Mouse (Mus musculus) MEL (cell line): ENCODE results near the gene 1700029J07Rik.

ENCODE experiments used
- CHD2 ChIP-seq: IDR thresholded peaks from 2 replicates; pipeline ENCODE4 v1.6.1; 2011; ENCODE audit warnings: low read length, improper control_type of control experiment
- CTCF ChIP-seq, 3 experiments: IDR thresholded peaks in 2 of 3; conservative IDR thresholded peaks in 1 of 3; 2 replicates each; pipeline ENCODE4 v1.5.1; 2011 to 2012; ENCODE audit warnings: low read length in 3 of 3, low read depth in 2 of 3, mild to moderate bottlenecking in 2 of 3, improper control_type of control experiment in 1 of 3, inconsistent platforms in 1 of 3, mixed read lengths in 1 of 3, moderate library complexity in 1 of 3; ENCODE audit not compliant: control insufficient read depth in 1 of 3, insufficient read depth in 1 of 3, poor library complexity in 1 of 3, severe bottlenecking in 1 of 3
- POLR2AphosphoS2 ChIP-seq: IDR thresholded peaks from 2 replicates; pipeline ENCODE4 v1.6.1; 2011; ENCODE audit warnings: low read length, improper control_type of control experiment
- TCF12 ChIP-seq: IDR thresholded peaks from 2 replicates; pipeline ENCODE4 v1.6.1; 2014; ENCODE audit warnings: low read depth, mild to moderate bottlenecking, inconsistent platforms, low read length, improper control_type of control experiment, moderate library complexity
- USF2 ChIP-seq, 2 experiments: IDR thresholded peaks; 2 replicates each; pipeline ENCODE4 v1.6.1; 2011 to 2012; ENCODE audit warnings: improper control_type of control experiment in 2 of 2, low read length in 2 of 2, borderline replicate concordance in 1 of 2, inconsistent platforms in 1 of 2, low read depth in 1 of 2, mild to moderate bottlenecking in 1 of 2; ENCODE audit not compliant: insufficient read depth in 1 of 2

- TF ChIP-seq TCF12 (no peak), CTCF (IDR thresholded peaks at IDR 0.05 in 2 of 3, conservative IDR thresholded peaks at IDR 0.05 in 1 of 3; ENCODE audit: control insufficient read depth in 1 of 3, insufficient read depth in 1 of 3, low read depth in 2 of 3, low read length in 3 of 3, poor library complexity in 1 of 3, severe bottlenecking in 1 of 3) (peak; percentile 88 to 100 (median 98)), CHD2 (no peak), POLR2AphosphoS2 (no peak), USF2 (IDR thresholded peaks at IDR 0.05; ENCODE audit: borderline replicate concordance in 1 of 2, insufficient read depth in 1 of 2, low read depth in 1 of 2, low read length in 2 of 2) (no peak)
Measured at GRCm38 (mm10) chr8:45934582-45935014, 40.5 kb downstream of the 1700029J07Rik start, which contains the start of gene Ccdc110.
